Mouse (Mus musculus): Measurements from ENCODE around the gene B4galt7. TPM values are rescaled to one million over a fixed set of nuclear protein-coding genes. Genes with fewer than 3 reads are reported as not detected.
"Not testable (repeated sequence)": the region's sequence is repeated elsewhere in the genome, so short reads cannot be mapped to it uniquely, and the experiment has no call there.

B4galt7 gene
- polyA plus RNA-seq, 1 experiment, result 16.1 TPM

GRCm38 (mm10) chr13:55636185-55636983 lies 36.7 kb downstream of the B4galt7 start:
- Histone ChIP-seq H3K4me3 (ENCODE audit: insufficient read depth, poor library complexity, severe bottlenecking) (peak overlapping the region; percentile 96), H3K36me3 (ENCODE audit: control insufficient read depth, insufficient read depth) (peaks cover 46% of the 10 kb centered on the region), H3K79me3 (ENCODE audit: low read depth) (peaks cover 33% of the 10 kb centered on the region), H3K79me2 (ENCODE audit: control insufficient read depth, insufficient read depth) (peaks cover 53% of the 10 kb centered on the region), H3K27me3 (ENCODE audit: control insufficient read depth, insufficient read depth, insufficient read length) (no peaks in the 10 kb centered on the region), H3ac (ENCODE audit: control insufficient read depth, insufficient read length, low read depth) (no peak overlapping the region)
- TF ChIP-seq CTCF (IDR thresholded peaks at IDR 0.05; ENCODE audit: control insufficient read depth, insufficient read depth, insufficient read length) (no peak), MAX (IDR thresholded peaks at IDR 0.05) (no peak), MYOD1 (IDR thresholded peaks at IDR 0.05; ENCODE audit: control insufficient read depth, insufficient read length, low read depth) (no peak), USF1 (IDR thresholded peaks at IDR 0.05; ENCODE audit: low read depth) (no peak), CEBPB (IDR thresholded peaks at IDR 0.05; ENCODE audit: low read depth) (no peak), MYOG (IDR thresholded peaks at IDR 0.05; ENCODE audit: control insufficient read depth, extremely low read depth, insufficient read length) (no peak), FOSL1 (IDR thresholded peaks at IDR 0.05; ENCODE audit: insufficient read depth, low read length, poor library complexity, severe bottlenecking) (no peak)

GRCm38 (mm10) chr13:55640480-55640879 lies 40.8 kb downstream of the B4galt7 start:
- not testable (repeated sequence) for H3ac ChIP-seq (ENCODE audit: control insufficient read depth, insufficient read length, low read depth); H3K27me3 ChIP-seq (ENCODE audit: control insufficient read depth, insufficient read depth, insufficient read length); H3K4me3 ChIP-seq (ENCODE audit: insufficient read depth, poor library complexity, severe bottlenecking)
- peak; percentile 45 for TF ChIP-seq CTCF (IDR thresholded peaks at IDR 0.05; ENCODE audit: control insufficient read depth, insufficient read depth, insufficient read length)
- Histone ChIP-seq H3K36me3 (ENCODE audit: control insufficient read depth, insufficient read depth) (peaks cover 51% of the 10 kb centered on the region), H3K79me3 (ENCODE audit: low read depth) (peaks cover 57% of the 10 kb centered on the region), H3K79me2 (ENCODE audit: control insufficient read depth, insufficient read depth) (peaks cover 63% of the 10 kb centered on the region)

GRCm38 (mm10) chr13:55644525-55644924 lies 44.8 kb downstream of the B4galt7 start:
- H3K79me2 ChIP-seq (ENCODE audit: control insufficient read depth, insufficient read depth), result peaks cover 26% of the 10 kb centered on the region
- H3ac ChIP-seq (ENCODE audit: control insufficient read depth, insufficient read length, low read depth), result no peak overlapping the region
- TF ChIP-seq USF1 (IDR thresholded peaks at IDR 0.05; ENCODE audit: low read depth), result no peak
- no peak for TF ChIP-seq MYOD1 (IDR thresholded peaks at IDR 0.05; ENCODE audit: control insufficient read depth, insufficient read length, low read depth)
- TF ChIP-seq FOSL1 (IDR thresholded peaks at IDR 0.05; ENCODE audit: insufficient read depth, low read length, poor library complexity, severe bottlenecking), result no peak
- TF ChIP-seq MYOG (IDR thresholded peaks at IDR 0.05; ENCODE audit: control insufficient read depth, extremely low read depth, insufficient read length), result no peak
- TF ChIP-seq MAX (IDR thresholded peaks at IDR 0.05), result no peak
- TF ChIP-seq CTCF (IDR thresholded peaks at IDR 0.05; ENCODE audit: control insufficient read depth, insufficient read depth, insufficient read length), result no peak
- H3K36me3 ChIP-seq (ENCODE audit: control insufficient read depth, insufficient read depth), result peaks cover 72% of the 10 kb centered on the region
- H3K79me3 ChIP-seq (ENCODE audit: low read depth), result peaks cover 35% of the 10 kb centered on the region
- H3K4me3 ChIP-seq (ENCODE audit: insufficient read depth, poor library complexity, severe bottlenecking), result no peak overlapping the region
- H3K27me3 ChIP-seq (ENCODE audit: control insufficient read depth, insufficient read depth, insufficient read length), result no peaks in the 10 kb centered on the region

- peaks cover 1% of the 10 kb centered on the region for H3K79me3 ChIP-seq (ENCODE audit: low read depth)
- no peak for TF ChIP-seq MYOG (IDR thresholded peaks at IDR 0.05; ENCODE audit: control insufficient read depth, extremely low read depth, insufficient read length)
- no peak for TF ChIP-seq CTCF (IDR thresholded peaks at IDR 0.05; ENCODE audit: control insufficient read depth, insufficient read depth, insufficient read length)
- H3K27me3 ChIP-seq (ENCODE audit: control insufficient read depth, insufficient read depth, insufficient read length), result no peaks in the 10 kb centered on the region
- H3K79me2 ChIP-seq (ENCODE audit: control insufficient read depth, insufficient read depth), result no peaks in the 10 kb centered on the region
- H3K4me3 ChIP-seq (ENCODE audit: insufficient read depth, poor library complexity, severe bottlenecking), result no peak overlapping the region
- H3ac ChIP-seq (ENCODE audit: control insufficient read depth, insufficient read length, low read depth), result no peak overlapping the region
- peaks cover 95% of the 10 kb centered on the region for H3K36me3 ChIP-seq (ENCODE audit: control insufficient read depth, insufficient read depth)
Measured at GRCm38 (mm10) chr13:55650098-55650497, 50.4 kb downstream of the B4galt7 start.

GRCm38 (mm10) chr13:55650980-55651379 lies 51.3 kb downstream of the B4galt7 start:
- H3K36me3 ChIP-seq (ENCODE audit: control insufficient read depth, insufficient read depth), result peaks cover 95% of the 10 kb centered on the region
- no peaks in the 10 kb centered on the region for H3K79me2 ChIP-seq (ENCODE audit: control insufficient read depth, insufficient read depth)
- no peaks in the 10 kb centered on the region for H3K27me3 ChIP-seq (ENCODE audit: control insufficient read depth, insufficient read depth, insufficient read length)
- no peak for TF ChIP-seq USF1 (IDR thresholded peaks at IDR 0.05; ENCODE audit: low read depth)
- H3ac ChIP-seq (ENCODE audit: control insufficient read depth, insufficient read length, low read depth), result no peak overlapping the region
- H3K79me3 ChIP-seq (ENCODE audit: low read depth), result no peaks in the 10 kb centered on the region
- H3K4me3 ChIP-seq (ENCODE audit: insufficient read depth, poor library complexity, severe bottlenecking), result no peak overlapping the region

Other genes with a start within 250 kb of the B4galt7 start
- gene Lman2, start 237.1 kb upstream of the B4galt7 start, polyA plus RNA-seq (2012; fragmentation: generic; extraction: Trizol), result 81.4 TPM
- 0.08 TPM for gene Rgs14, start 230.2 kb upstream of the B4galt7 start, polyA plus RNA-seq (2012; fragmentation: generic; extraction: Trizol)
- gene Slc34a1, start 201.7 kb upstream of the B4galt7 start, polyA plus RNA-seq (2012; fragmentation: generic; extraction: Trizol), result not detected
- gene Pfn3, start 184.7 kb upstream of the B4galt7 start, polyA plus RNA-seq (2012; fragmentation: generic; extraction: Trizol), result not detected
- not detected for gene F12, start 173.1 kb upstream of the B4galt7 start, polyA plus RNA-seq (2012; fragmentation: generic; extraction: Trizol)
- gene Grk6, start 154.8 kb upstream of the B4galt7 start, polyA plus RNA-seq (2012; fragmentation: generic; extraction: Trizol), result 81.9 TPM
- gene Prr7, start 135.6 kb upstream of the B4galt7 start, polyA plus RNA-seq (2012; fragmentation: generic; extraction: Trizol), result 10.8 TPM
- gene Dbn1, start 111.8 kb upstream of the B4galt7 start, polyA plus RNA-seq (2012; fragmentation: generic; extraction: Trizol), result 87.7 TPM
- 344 TPM for gene Pdlim7, start 86.2 kb upstream of the B4galt7 start, polyA plus RNA-seq (2012; fragmentation: generic; extraction: Trizol)
- 0.83 TPM for gene Dok3, start 70.6 kb upstream of the B4galt7 start, polyA plus RNA-seq (2012; fragmentation: generic; extraction: Trizol)
- 65.4 TPM for gene Ddx41, start 63.2 kb upstream of the B4galt7 start, polyA plus RNA-seq (2012; fragmentation: generic; extraction: Trizol)
- gene Fam193b, start 28.8 kb upstream of the B4galt7 start, polyA plus RNA-seq (2012; fragmentation: generic; extraction: Trizol), result 15.9 TPM
- gene Tmed9, start 26.2 kb upstream of the B4galt7 start, polyA plus RNA-seq (2012; fragmentation: generic; extraction: Trizol), result 191 TPM
- 32.1 TPM for gene Caml, start 23.1 kb downstream of the B4galt7 start, polyA plus RNA-seq (2012; fragmentation: generic; extraction: Trizol)
- gene Ddx46, start 35.1 kb downstream of the B4galt7 start, polyA plus RNA-seq (2012; fragmentation: generic; extraction: Trizol), result 15.2 TPM
- gene B230219D22Rik, start 93.2 kb downstream of the B4galt7 start, polyA plus RNA-seq (2012; fragmentation: generic; extraction: Trizol), result 15.8 TPM
- 34.8 TPM for gene Txndc15, start 114.8 kb downstream of the B4galt7 start, polyA plus RNA-seq (2012; fragmentation: generic; extraction: Trizol)
- 41.0 TPM for gene Pcbd2, start 127.5 kb downstream of the B4galt7 start, polyA plus RNA-seq (2012; fragmentation: generic; extraction: Trizol)
- gene Catsper3, start 184.7 kb downstream of the B4galt7 start, polyA plus RNA-seq (2012; fragmentation: generic; extraction: Trizol), result 0.05 TPM
- gene Pitx1, start 236.3 kb downstream of the B4galt7 start, polyA plus RNA-seq (2012; fragmentation: generic; extraction: Trizol), result not detected